Mouse (Mus musculus) heart, adult 9 months (tissue): ENCODE measurements at regions not wholly inside any gene's neighbourhood (a gene's known extent, or its start where the extent isn't known, plus 50 kb on each side); places are given as distances from the start of the nearest gene placed in this dataset.

Experiments
- DNase-seq, 2 experiments: peaks; one replicate each; pipeline ENCODE4 v3.0.0; 2022; ENCODE audit warnings: low spot score in 2 of 2

DNA sequence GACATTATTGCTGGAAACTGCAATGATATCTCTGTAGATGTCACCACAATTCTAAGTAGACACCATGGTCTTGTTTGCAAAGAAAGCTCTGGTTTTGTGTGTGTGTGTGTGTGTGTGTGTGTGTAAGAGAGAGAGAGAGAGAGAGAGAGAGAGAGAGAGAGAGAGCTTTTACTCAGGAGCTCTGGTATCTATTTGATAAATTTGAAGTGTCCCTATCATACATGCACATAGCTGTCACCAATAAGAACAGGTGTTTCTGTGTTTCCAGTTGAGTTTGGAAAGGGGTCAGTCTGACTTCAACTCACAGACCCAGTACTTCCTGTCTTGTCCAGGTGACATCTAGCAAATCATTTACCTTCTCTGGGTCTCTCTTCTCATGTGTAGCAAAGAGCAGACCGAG, 169.7 kb upstream of the Serpine2 start:
- no peak for DNase-seq

DNA sequence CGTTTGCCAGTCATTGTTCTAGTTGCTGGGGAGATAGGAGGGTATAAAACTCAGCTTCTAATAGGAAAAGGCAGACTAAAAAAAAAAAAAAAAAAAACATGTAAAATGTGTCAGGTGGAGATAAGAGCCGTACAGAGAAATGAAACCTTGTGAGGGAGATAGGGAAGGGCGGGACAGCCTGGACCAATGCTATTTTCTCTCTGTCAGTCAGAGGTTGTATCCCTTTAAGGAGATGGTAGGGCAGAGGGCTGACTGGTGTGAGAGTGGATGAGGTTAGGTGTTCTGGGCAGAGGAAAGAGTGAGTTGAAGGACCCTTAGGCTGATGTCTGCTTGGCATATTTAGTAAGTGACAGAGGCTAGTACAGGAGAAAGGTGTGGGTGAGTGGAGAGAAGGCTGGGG, 169.2 kb upstream of the Serpine2 start:
- DNase-seq: no peak

GRCm38 (mm10) chr1:80025863-80026616, 165.1 kb upstream of the Serpine2 start:
- DNase-seq: no peak

DNA sequence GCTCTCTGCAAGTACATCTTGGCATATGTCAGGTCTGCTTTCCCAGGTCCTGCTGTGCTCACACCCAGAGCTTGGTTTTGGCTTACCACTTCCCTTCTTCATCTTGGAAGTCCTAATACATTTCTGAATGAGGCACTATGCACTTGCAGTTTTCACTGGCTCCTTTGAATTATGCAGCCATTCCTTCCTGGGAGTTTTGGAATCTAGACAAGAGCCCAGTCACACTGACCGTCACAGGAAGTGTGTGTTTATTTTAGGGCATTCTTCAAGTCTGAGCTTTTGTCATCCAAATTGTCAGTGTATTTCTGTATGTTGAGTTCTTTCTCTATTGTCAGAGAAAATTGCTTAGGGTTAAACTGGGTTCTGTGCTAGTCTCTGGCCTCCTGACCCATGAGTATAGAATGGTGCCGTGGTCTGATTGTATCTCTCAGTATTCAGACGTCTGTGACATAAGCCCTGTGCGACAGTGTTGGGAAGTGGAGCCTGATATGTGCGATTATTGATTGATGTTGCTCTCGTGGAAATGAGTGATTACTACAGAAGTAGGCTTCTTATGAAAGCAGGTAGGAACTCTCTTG, 162.6 kb upstream of the Serpine2 start:
- no peak for DNase-seq

DNA sequence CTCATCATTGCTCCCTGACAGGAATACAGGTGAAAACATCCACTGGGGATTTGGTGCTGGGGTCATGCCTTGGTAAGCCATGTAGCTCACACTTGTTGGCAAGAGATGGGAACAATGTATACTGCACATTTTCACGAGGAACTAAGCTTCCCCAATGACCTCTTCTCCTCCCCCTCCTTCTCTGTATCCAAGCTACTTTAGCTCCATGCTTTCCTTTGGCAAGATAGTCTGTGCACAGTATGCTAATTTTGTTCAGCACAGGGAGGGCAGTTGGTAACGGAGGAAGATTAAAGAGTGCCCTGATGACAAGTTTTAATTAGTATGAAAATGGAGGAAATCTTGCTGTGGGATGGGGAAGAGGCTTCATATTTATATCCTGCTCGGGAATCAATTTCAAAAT, 160.9 kb upstream of the Serpine2 start:
- no peak for DNase-seq

- peak; percentile 84 to 86 for DNase-seq
Observed at GRCm38 (mm10) chr1:80018391-80019065, 157.5 kb upstream of the Serpine2 start.

DNA sequence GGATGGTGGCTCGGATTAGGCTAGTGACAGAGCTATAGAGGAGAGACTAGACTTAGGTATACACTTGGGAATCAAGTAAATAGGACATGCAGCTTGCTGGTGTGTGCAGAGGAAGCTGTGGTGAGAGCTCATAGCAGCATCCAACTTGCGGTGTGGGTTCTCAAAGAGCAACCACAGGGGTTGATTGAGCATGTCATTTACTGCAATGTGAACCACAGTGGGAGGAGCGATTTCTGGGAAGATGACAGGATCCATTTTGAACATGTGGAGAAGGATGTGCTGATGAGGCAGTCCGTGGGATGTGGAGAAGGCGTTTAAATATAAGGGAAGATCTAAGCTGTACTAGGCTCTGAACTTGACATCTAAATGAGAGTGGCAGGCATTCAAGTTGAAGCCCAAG, 154.5 kb upstream of the Serpine2 start:
- DNase-seq: no peak

DNA sequence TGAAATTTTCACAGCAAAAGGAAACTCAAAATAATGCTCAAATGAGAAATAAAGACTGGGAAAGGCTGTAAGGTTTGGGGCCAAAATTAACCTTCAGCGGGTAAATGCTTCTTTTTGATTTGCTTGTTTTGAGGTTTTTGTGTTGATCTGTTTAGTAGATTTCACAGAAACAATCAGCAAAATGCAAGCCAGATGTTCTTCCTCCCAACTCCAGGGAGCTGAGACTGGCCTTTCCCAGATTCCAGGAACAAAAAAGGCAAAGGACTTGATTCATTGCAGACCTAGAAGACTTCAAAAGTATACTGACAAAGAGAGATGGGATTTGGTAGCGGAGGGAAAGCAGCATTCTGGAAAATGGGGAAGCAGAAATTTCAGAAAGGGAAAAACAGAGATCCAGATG, 153.6 kb upstream of the Serpine2 start:
- DNase-seq: no peak

DNA sequence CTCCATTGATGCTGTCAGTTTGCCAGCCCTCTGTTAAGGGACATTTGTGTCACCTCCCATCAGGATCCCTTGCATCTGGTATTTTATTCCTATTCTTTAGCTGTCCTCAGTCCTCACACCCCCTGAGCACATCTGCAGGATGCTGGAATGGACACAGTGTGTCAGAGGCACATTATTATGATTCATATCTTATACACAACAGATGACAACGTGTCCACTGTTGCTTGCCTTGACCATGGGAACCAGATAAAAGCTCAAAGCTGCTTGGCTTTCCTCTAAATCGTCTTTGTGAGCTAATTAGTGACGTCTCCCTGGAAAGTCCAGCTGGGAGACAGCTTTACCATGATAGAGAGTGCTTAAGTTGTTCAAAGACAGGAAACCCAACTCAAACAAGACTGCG, 149.7 kb upstream of the Serpine2 start:
- DNase-seq: peak; percentile 37 to 76

DNA sequence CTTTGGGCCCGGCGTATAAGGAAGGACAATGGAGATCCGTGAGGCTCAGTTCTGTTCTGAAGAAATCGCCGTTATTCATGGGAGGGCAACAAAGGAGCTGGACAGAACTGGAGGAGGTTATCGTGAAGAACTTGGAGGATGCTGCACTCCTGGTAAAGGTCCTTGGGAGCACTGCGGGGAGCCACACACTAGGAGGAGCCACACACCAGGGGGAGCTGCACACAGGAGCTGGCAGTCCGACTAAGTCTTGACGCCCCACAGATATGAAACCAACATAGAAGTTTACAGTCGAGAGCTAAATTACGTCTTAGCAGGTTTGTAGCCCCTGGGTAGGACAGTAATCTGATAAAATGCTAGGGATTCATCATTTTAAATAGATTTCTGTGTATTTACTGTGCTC, 138.1 kb upstream of the Serpine2 start:
- DNase-seq: peak in 1 of 2 experiments; percentile 61

DNA sequence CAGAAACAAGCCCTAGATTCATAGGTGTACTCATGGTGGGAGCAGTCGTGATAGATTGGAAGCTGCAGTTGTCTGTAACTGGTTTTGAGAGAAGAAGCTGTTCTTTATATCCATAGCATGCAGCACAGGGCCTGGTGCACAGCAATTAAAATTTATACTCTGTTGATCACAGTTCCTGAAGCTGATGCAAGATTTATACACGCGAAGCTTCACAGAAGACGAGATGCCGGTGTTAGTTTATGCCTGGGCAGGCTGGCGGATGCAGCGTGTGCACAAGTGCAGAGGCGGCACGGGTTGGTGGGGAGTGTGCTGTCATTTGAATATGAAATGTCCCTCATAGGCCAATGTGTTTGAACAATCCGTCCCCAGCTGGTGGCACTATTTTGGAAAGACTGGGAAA, 136.9 kb upstream of the Serpine2 start:
- DNase-seq: no peak

DNA sequence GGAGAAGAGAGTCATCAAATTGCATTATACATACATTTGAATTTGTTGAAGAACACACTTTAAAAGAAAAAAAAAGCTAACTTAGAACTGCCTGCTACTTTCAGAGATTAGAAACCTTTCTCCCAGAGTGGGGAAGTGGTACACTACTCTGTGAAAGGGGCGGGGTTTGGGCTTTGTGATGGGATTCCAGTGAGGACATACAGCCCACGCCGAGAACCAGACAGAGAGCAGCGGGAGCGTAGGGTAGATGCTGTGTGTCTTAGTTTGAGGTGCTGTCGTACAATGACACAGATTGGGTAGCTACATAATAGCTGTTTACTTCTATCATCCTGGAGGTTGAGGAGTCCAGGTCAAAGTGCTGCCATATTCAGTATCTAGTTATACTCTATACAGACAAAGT, 136.5 kb upstream of the Serpine2 start:
- no peak for DNase-seq

GRCm38 (mm10) chr1:79984721-79985120, 123.7 kb upstream of the Serpine2 start:
- no peak for DNase-seq

DNA sequence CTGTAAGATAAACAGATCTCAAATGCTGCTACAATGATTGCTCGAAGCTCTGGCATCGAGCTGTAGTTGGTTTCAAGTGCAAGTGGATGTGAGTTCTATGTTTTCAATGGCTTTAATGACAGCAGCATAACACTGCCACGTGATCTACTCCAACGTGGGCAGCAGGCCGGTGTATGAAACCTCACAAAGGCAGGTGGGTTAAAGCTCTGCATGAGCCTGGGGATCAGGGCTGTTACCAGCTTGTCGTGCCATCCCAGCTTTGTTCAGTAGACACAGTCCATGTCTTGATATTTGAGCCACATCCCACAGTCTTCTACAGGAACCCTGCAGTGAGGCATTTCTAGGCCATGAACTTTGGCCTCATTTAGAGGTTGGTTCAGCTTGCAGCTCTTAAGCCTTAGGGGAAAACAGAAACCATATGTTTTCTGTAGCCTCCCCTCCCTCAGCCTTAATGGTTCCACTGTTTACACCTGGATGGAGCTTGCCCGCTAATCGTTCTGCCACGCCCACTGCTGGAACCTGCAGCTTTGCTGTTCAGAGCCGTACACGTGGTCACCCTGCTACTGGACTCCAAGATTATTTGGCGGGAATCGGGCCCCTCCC, 121.8 kb upstream of the Serpine2 start:
- DNase-seq: no peak

GRCm38 (mm10) chr1:79979863-79980262, 118.9 kb upstream of the Serpine2 start:
- peak in 1 of 2 experiments; percentile 16 for DNase-seq

- DNase-seq: no peak
Observed at GRCm38 (mm10) chr1:79978156-79978555, 117.2 kb upstream of the Serpine2 start.

GRCm38 (mm10) chr1:79956121-79956520, 95.1 kb upstream of the Serpine2 start:
- DNase-seq: peak in 1 of 2 experiments; percentile 15

DNA sequence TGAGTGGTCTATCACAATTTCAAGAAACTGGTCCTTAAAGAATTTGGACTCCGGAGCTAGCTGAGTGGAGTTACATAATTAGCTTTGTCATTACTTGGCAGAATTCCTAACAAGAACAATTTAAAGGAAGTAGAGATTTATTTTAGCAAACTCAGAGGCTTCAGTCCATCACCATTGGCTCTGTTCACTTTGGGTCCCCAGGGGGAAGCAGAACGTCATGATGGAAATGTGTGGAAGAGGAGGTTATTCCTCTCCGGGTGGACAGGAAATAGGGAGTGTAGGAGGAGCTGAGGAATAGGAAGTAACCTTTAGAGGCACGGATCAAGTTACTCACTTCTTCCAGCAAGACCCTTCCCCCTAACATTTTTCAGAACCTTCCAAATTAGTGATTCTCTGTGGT, 83.3 kb upstream of the Serpine2 start:
- DNase-seq: peak in 1 of 2 experiments; percentile 24

DNA sequence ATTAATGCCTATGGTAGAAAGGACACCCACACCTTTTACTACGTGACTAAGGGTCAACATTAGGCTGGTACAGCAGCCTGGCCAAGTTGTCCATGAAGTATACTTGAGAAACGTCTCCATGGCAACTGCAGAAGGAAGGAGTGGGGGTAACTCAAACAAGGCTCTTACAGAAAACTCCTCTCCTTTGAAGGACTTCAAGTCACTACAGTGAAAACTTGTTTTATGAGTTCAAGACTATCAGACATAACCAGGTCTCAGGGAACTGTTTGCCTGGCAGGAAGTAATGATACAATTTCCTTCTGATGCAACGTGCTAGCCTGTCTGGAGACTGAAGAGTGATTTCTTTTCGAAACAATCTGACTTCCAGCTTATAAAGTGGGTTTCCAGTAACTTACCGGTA, 71.5 kb upstream of the Serpine2 start:
- DNase-seq: no peak

- DNase-seq: no peak
Observed at GRCm38 (mm10) chr1:79927740-79928139, 66.8 kb upstream of the Serpine2 start.

GRCm38 (mm10) chr1:79925776-79926175, 64.8 kb upstream of the Serpine2 start:
- peak; percentile 48 to 64 for DNase-seq

- DNase-seq: peak; percentile 48 to 50
Observed at GRCm38 (mm10) chr1:79921890-79922289, 60.9 kb upstream of the Serpine2 start.

DNA sequence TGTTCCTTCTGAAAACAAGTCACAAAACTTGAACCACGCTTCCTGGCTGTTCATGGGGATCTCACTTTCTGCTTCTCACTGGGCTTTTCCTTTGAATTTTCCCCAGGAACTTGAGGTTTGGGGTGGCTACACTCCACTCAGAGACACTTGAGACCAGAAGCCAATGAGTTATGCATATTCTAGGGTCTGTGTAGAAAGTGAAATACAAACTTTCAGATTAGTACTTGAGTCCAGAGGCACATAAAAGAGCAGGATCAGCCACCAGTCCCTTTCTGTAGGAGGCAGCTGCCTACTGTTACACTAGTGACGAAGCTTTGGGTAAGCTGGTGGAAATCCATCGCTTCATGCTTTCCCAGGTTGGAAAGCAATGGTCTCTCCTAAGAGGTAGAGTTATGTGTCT, 60.4 kb upstream of the Serpine2 start:
- DNase-seq: no peak
